Mouse (Mus musculus) erythroid progenitor cell, adult 5-6 weeks (primary cell): ENCODE results near the gene Hspbp1. TPM values are rescaled to one million over a fixed set of nuclear protein-coding genes. Genes with fewer than 3 reads are reported as not detected.
A peak's percentile ranks its signal among the peaks of the same experiment; 100 is the strongest.

Source experiments
- ATAC-seq: replicated peaks from 2 replicates; pipeline ENCODE4 v1.8.0; 2016; ENCODE audit warnings: moderate number of reproducible peaks, mild to moderate bottlenecking, moderate TSS enrichment, inconsistent platforms; ENCODE audit not compliant: poor library complexity, low FRiP score, severe bottlenecking
- total RNA-seq, 2 experiments: library from RNA; stranded (forward) in 1 of 2; stranded (reverse) in 1 of 2; fragments of 150-400 nt in 1 of 2; fragments of 186-747, 209-891 nt in 1 of 2; gene quantifications; 2 replicates each; pipeline versions ENCODE4 v1.2.3 to v1.2.4; 2015 to 2017; ENCODE audit warnings: low replicate concordance in 2 of 2

Gene Hspbp1
- total RNA-seq, 2 experiments from 2014 or later: 2.8 to 32.3 TPM

DNA sequence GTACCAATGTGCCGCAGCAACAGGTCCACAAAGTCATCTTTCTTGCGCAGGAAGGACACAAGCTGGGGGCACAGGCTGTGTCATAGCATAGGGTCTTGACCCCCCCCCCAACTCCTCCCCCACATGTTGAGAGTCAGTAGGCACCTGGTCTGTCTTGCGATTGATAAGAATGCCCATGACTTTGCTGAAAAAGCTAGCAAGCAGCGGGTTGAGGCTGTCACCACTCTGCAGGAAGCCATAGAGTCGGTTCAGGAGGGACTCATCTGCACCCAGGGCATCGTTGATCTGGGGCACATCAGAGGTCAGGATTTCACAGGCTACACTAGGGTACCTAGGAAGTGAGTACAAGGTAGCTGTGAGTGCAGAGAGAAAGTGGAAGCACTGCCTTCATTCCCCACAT is 41.6 kb downstream of the Hspbp1 start:
- no peak for ATAC-seq

DNA sequence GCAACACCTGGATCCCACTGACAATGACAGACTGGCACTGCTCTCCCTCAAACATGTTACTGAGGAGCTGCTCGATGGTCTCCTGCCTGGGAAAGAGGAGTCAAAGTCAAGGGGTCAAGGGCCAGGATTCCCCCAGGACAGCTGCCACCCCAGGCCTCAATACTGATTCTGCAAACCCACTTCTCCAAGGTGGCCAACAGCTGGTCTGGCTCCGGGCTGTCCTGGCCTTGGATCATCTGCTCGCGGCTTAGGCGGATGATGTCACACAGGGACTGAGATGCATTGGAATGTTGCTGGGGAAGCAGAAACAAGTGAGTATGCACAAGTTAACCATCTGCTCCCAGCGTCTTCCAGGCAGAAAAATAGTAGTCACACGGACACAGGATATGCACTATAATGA is 42.9 kb downstream of the Hspbp1 start:
- ATAC-seq: no peak

DNA sequence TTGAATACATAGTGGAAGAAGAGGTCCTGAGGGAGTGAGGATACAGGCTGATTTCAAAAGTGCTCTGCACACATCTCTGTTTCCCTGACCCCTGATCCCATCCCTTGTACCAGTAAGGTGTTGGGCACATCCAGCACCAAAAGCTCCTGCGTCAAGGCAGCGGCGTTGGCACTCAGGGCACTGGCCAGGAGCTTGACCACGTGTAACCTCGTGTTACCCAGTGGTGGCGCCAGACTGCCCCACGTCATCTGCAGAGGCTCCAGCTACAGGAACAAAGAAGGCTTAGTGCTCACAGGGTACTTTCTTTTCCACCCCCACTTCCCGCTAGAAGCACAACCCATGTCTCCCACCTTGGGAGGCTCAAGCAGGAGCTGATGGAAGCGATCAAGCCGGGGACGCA is 43.7 kb downstream of the Hspbp1 start:
- ATAC-seq: no peak

DNA sequence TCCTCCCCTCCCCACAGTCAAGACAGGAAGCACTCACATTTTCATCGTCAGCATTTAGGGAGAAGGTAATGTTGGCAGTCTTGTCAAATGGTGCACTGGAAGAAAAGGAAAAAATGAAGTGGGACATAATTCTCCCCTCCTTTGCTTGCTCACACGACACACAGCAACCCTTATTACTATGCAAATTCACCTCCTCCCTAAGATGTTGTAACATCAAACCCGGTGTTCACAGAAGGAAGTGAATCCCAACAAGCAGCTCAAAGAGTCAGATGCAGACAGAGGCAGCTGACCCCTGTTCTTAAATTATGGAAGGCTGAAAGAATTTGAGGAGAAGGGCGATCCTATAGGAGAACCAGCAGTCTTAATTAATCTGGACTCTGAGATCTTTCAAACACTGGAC is 48.7 kb downstream of the Hspbp1 start:
- ATAC-seq: no peak

DNA sequence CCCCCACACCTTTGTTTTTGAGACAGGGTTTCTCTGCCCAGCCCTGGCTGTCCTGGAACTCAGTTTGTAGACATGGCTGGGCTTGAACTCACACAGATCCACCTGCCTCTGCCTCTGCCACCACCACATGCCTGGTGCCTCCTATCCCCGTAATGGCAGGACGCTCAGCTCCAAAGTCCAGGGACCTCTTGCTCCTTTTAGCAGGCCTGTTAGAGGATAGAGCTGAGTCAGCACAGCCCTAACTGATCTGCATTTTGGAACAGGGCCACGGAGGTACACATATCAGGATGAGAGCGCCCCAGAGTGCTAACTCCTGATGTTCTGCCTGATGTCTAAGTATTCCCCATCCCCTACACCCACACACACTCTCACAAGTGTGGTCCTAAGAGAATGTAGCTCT is 53.8 kb downstream of the Hspbp1 start, which contains the start of gene Tmem86b:
TSS of gene Tmem86b (minus strand) at position 392 of the 400 bp plus-strand sequence.
- ATAC-seq: peak; percentile 76

DNA sequence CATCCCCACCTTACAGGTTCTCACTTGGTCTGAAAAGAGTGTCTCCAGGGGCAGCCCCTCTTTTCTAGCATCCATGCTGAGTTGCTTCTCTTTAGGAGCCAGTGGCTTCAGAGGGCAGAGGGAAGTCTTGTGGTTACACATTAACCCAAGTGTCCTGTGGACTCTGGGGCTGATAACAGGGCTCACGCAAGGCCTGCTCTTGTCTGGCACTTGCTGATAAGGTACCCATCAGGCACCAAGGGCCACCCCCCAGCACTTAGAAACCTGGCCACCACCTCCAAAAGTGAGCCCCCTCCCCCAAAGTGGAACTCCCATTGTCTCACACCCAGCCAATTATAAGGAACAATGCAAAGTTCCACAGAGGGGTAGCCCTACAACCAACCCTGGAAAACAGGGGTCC is 54.7 kb downstream of the Hspbp1 start:
- peak; percentile 91 for ATAC-seq

DNA sequence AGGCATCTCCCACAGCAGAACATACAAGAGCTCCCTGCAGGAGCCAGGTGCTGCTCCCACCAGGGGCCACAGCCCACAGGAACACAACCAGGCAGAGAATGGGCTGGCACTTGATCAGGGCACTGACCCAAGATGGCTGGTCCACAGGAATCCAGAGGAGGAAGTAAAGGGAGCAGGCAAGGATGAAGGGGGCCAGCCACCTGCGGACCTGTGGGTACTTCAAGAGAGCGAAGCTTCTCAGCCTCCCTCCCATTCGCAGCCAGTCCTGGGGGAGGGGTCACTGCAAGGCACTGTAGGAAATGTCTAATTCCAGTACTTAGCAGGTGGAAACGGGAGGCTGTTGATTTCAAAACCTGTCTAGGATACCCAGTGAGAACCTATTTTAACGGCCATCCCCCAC is 55.3 kb downstream of the Hspbp1 start:
- ATAC-seq: peak; percentile 20

DNA sequence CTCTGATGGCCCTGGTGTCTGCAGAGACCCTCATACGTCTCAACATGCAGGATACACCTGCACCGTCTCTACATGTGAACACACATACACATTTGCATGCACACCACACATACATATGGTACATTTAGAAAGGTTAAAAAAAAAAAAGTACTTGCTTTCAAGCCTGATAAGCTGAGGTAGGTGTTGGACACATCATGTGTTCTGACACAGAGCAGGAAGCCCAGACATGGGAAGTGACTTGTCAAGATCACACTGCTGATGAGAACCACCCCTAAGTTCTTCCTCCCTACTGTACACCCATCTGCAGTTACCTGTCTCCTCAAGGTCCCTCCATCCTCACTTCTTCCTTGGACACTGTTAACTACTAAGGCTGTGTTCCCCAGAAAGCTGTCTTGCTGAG is 58.9 kb downstream of the Hspbp1 start:
- ATAC-seq: no peak

DNA sequence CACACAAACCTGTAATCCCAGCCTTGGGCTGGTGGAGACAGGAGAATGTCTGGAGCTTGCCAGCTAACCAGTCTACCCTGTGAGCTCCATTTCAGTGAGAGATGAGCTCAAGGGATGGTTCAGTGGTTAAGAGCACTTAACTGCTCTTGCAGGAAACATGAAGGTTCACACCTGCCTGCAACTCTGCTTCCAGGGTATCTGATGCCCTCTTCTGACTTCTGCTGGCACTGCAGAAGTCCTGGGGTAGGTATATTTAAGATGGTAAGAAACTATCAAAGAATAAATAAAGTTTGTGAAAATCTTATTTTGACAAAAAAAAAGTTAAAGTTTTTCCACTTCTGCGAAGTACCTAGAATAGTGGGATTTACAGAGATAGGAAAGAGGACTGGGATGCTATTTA is 60.5 kb downstream of the Hspbp1 start:
- ATAC-seq: no peak

DNA sequence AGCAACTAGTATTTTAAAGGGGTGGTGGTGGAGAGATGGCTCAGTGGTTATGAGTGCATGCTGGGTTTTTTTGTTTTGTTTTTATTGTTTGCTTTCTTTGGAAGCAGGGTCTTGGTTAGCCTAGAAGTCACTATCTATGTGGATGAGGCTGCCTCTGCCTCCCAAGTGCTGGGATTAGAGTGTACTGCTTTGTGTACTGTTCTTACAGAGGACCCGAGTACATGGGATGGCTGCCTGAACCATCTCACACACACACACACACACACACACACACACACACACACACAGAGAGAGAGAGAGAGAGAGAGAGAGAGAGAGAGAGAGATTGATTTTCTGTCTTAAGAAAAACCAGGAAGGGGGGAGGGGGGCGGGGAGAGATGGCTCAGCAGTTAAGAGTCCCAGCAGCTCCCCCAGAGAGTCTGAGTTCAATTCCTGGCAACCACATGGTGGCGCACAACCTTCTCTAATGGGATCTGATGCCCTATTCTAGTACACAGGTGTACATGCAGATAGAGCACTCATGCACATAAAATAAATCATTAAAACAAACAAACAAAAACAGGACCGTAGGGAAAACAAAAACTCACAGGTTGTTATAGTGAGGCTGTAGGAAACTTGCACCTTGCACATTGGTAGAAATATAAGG is 61.2 kb downstream of the Hspbp1 start:
- ATAC-seq: peak; percentile 46; the same call in 1 of the 2 replicates

DNA sequence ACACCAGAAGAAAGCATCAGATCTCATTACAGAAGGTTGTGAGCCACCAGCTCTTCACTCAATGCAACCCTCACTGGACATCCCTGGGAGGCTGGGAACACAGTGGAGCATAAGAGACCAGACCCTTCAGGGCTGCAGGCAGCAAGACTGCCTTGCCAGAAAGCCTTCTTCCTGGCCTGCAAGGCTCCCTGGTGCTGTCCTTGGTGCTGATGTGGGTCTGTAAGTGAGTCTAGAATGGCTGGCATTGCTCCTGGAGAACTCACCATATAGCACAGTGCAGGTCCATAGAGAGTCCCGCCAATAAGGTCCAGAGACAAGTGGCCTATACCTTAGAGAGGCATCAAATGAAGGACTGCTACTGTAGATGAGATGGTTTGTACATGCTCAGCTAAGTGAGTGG is 64.9 kb downstream of the Hspbp1 start:
- ATAC-seq: peak; percentile 54; the same call in 1 of the 2 replicates

DNA sequence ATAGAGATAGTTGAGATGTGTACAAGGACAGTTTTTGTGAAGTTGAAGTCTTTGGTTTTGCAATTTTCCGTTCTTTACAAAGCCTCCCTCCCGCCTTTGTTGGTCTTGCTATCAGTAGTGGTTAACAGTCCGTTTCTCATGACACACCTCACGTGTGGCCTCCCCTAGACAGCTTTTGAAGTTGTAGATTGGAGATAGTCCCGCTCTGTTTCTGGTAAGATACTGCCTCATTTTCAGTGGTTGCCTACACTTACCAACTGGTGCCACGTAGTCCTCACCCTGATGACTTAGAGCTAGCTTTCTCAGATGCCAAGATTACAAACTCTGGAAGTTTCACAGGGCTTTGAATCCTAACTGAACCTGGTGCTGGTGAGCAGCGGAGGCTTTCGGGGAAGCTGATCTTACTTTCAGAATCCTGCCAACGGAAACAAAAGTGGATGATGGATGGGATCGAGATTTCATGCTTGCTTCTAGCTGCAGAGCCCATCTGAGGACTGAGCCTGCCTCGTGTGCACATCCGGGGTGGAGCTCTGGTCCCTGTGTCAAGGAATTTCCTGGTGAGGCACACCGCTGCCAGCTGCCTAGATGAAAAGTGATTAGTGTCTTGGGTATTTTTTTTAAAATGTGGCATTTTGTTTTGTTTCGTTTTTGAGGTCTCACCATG is 71.0 kb downstream of the Hspbp1 start:
- peak; percentile 75 for ATAC-seq

DNA sequence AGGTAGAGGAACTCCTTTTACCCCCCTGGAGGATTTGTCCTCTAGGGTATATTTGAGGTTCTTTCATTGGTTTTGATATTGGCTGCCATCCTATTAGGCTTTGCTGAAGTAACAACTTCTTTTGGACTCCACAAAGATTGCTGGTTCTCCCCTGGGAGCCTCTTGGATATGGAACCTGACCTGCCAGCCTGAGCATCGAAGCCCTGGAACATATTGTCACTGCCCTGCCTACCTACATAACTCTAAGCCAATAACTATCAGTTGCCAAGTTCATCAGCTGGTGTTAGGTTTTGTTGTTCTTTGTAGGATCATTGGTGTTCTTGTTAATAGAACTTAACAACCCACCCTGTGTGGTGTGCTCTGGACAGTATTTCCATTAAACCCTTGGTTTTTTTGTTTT is 71.9 kb downstream of the Hspbp1 start:
- no peak for ATAC-seq

DNA sequence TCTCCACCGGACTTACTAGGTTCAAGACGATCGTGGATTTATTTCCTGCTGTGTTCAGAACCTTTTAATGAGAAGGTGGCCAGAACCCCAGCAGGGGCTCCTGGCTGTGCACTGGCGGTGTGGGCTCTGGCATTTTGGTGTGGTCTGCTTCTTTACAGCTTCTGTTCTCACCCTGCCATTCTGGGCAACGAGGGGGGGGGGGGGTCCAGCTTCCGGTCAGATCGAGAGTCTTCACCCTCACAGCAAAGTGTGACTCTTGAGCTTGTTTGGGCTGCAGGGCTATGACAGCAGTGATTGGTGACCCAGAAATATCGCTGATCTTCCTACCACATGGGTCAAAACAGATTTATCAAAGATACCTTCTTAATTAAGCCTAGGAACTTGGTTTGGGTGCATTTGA is 72.5 kb downstream of the Hspbp1 start:
- ATAC-seq: no peak

DNA sequence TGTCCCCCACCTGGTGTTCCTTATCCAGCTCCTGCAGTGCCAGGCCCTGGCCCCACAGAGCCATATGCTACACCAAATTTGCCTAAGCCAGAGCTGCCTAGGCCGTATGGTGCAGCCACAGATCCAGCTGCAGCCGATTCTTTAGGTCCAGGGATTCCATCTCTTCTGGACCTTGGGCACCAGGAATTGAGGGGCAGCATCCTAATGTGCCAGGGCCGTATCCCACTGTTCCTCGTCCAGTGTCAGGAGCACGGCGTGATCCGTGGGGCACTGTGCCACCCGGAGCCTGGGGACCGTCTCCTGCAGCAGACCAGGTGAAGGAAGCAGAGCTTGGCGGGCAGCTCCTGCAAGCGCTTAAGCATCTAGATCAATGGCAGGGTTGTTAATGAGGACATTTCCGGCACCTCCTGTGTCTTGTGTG is 72.9 kb downstream of the Hspbp1 start:
- no peak for ATAC-seq

DNA sequence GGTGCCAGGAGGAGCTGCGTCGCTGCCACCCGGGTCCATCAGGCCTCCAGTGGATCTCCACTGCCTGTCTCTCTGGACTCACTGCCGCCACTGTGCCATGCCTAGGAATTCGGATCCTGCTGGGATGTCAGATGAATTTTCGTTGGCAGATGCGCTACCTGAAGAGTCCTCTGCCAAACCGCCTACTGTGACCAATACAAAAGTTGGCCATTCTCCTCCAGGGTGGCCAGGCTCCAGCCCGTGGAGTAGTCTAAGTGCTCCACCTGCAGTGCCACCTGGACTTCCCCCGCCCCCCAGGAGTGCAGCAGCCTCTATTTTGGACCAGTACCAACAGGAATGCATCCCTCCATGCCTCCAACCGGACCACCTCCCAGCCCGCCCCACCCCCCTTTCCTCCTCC is 73.4 kb downstream of the Hspbp1 start:
- ATAC-seq: no peak

Other genes starting within 250 kb of the Hspbp1 start
- 0.72 and 1.3 TPM in 2 replicates for gene Rdh13, start 239.4 kb downstream of the Hspbp1 start, total RNA-seq (2015; ENCODE audit: low replicate concordance)
- gene Rdh13, start 239.4 kb downstream of the Hspbp1 start, total RNA-seq (2017; ENCODE audit: low replicate concordance): 0.45 and 1.5 TPM in 2 replicates
- gene Eps8l1, start 224.4 kb downstream of the Hspbp1 start, total RNA-seq (2015; ENCODE audit: low replicate concordance): 2.9 and 6.1 TPM in 2 replicates
- gene Eps8l1, start 224.4 kb downstream of the Hspbp1 start, total RNA-seq (2017; ENCODE audit: low replicate concordance): 6.2 and 11.2 TPM in 2 replicates
- 73.9 and 133 TPM in 2 replicates for gene Ppp1r12c, start 183.4 kb downstream of the Hspbp1 start, total RNA-seq (2015; ENCODE audit: low replicate concordance)
- 123 and 130 TPM in 2 replicates for gene Ppp1r12c, start 183.4 kb downstream of the Hspbp1 start, total RNA-seq (2017; ENCODE audit: low replicate concordance)
- 1.4 TPM in 1 of 2 replicates, not detected in the other for gene Tnnt1, start 168.7 kb downstream of the Hspbp1 start, total RNA-seq (2015; ENCODE audit: low replicate concordance)
- 3.9 TPM in 1 of 2 replicates, not detected in the other for gene Tnnt1, start 168.7 kb downstream of the Hspbp1 start, total RNA-seq (2017; ENCODE audit: low replicate concordance)
- not detected in 2 replicates for gene Tnni3, start 160.8 kb downstream of the Hspbp1 start, total RNA-seq (2015; ENCODE audit: low replicate concordance)
- gene Tnni3, start 160.8 kb downstream of the Hspbp1 start, total RNA-seq (2017; ENCODE audit: low replicate concordance): not detected in 2 replicates
- not detected in 2 replicates for gene Dnaaf3, start 152.6 kb downstream of the Hspbp1 start, total RNA-seq (2015; ENCODE audit: low replicate concordance)
- 0.64 TPM in 1 of 2 replicates, not detected in the other for gene Dnaaf3, start 152.6 kb downstream of the Hspbp1 start, total RNA-seq (2017; ENCODE audit: low replicate concordance)
- not detected in 2 replicates for gene Syt5, start 137.5 kb downstream of the Hspbp1 start, total RNA-seq (2015; ENCODE audit: low replicate concordance)
- not detected in 2 replicates for gene Syt5, start 137.5 kb downstream of the Hspbp1 start, total RNA-seq (2017; ENCODE audit: low replicate concordance)
- not detected in 2 replicates for gene Ptprh, start 81.0 kb downstream of the Hspbp1 start, total RNA-seq (2015; ENCODE audit: low replicate concordance)
- not detected in 2 replicates for gene Ptprh, start 81.0 kb downstream of the Hspbp1 start, total RNA-seq (2017; ENCODE audit: low replicate concordance)
- gene Tmem86b, start 53.6 kb downstream of the Hspbp1 start, total RNA-seq (2015; ENCODE audit: low replicate concordance): 72.1 and 91.0 TPM in 2 replicates
- gene Tmem86b, start 53.6 kb downstream of the Hspbp1 start, total RNA-seq (2017; ENCODE audit: low replicate concordance): 37.6 and 45.8 TPM in 2 replicates
- gene Ppp6r1, start 26.0 kb downstream of the Hspbp1 start, total RNA-seq (2015; ENCODE audit: low replicate concordance): 62.0 and 84.3 TPM in 2 replicates
- gene Ppp6r1, start 26.0 kb downstream of the Hspbp1 start, total RNA-seq (2017; ENCODE audit: low replicate concordance): 73.6 and 85.1 TPM in 2 replicates
- not detected in 2 replicates for gene Brsk1, start 5.5 kb upstream of the Hspbp1 start, total RNA-seq (2015; ENCODE audit: low replicate concordance)
- gene Brsk1, start 5.5 kb upstream of the Hspbp1 start, total RNA-seq (2017; ENCODE audit: low replicate concordance): not detected in 2 replicates
- 1.4 TPM in 1 of 2 replicates, not detected in the other for gene Tmem150b, start 40.2 kb upstream of the Hspbp1 start, total RNA-seq (2015; ENCODE audit: low replicate concordance)
- 0.68 TPM in 1 of 2 replicates, not detected in the other for gene Tmem150b, start 40.2 kb upstream of the Hspbp1 start, total RNA-seq (2017; ENCODE audit: low replicate concordance)
- gene Kmt5c, start 55.0 kb upstream of the Hspbp1 start, total RNA-seq (2015; ENCODE audit: low replicate concordance): 24.9 and 33.1 TPM in 2 replicates
- 59.4 and 64.2 TPM in 2 replicates for gene Kmt5c, start 55.0 kb upstream of the Hspbp1 start, total RNA-seq (2017; ENCODE audit: low replicate concordance)
- gene Cox6b2, start 68.0 kb upstream of the Hspbp1 start, total RNA-seq (2015; ENCODE audit: low replicate concordance): 54.1 and 81.8 TPM in 2 replicates
- gene Cox6b2, start 68.0 kb upstream of the Hspbp1 start, total RNA-seq (2017; ENCODE audit: low replicate concordance): 49.8 and 94.9 TPM in 2 replicates
- gene Fam71e2, start 86.2 kb upstream of the Hspbp1 start, total RNA-seq (2015; ENCODE audit: low replicate concordance): not detected in 2 replicates
- gene Fam71e2, start 86.2 kb upstream of the Hspbp1 start, total RNA-seq (2017; ENCODE audit: low replicate concordance): not detected in 2 replicates
- not detected in 2 replicates for gene Il11, start 97.8 kb upstream of the Hspbp1 start, total RNA-seq (2015; ENCODE audit: low replicate concordance)
- gene Il11, start 97.8 kb upstream of the Hspbp1 start, total RNA-seq (2017; ENCODE audit: low replicate concordance): not detected in 2 replicates
- not detected in 2 replicates for gene Tmem190, start 97.9 kb upstream of the Hspbp1 start, total RNA-seq (2015; ENCODE audit: low replicate concordance)
- gene Tmem190, start 97.9 kb upstream of the Hspbp1 start, total RNA-seq (2017; ENCODE audit: low replicate concordance): not detected in 2 replicates
- gene Tmem238, start 104.6 kb upstream of the Hspbp1 start, total RNA-seq (2015; ENCODE audit: low replicate concordance): 2.9 TPM in 1 of 2 replicates, not detected in the other
- 0.90 and 0.98 TPM in 2 replicates for gene Tmem238, start 104.6 kb upstream of the Hspbp1 start, total RNA-seq (2017; ENCODE audit: low replicate concordance)
- 603 and 642 TPM in 2 replicates for gene Rpl28, start 107.8 kb upstream of the Hspbp1 start, total RNA-seq (2015; ENCODE audit: low replicate concordance)
- gene Rpl28, start 107.8 kb upstream of the Hspbp1 start, total RNA-seq (2017; ENCODE audit: low replicate concordance): 83.6 and 269 TPM in 2 replicates
- 686 and 831 TPM in 2 replicates for gene Ube2s, start 127.5 kb upstream of the Hspbp1 start, total RNA-seq (2015; ENCODE audit: low replicate concordance)
- gene Ube2s, start 127.5 kb upstream of the Hspbp1 start, total RNA-seq (2017; ENCODE audit: low replicate concordance): 310 and 437 TPM in 2 replicates
- gene Shisa7, start 159.6 kb upstream of the Hspbp1 start, total RNA-seq (2015; ENCODE audit: low replicate concordance): not detected in 2 replicates
- not detected in 2 replicates for gene Shisa7, start 159.6 kb upstream of the Hspbp1 start, total RNA-seq (2017; ENCODE audit: low replicate concordance)
- not detected in 2 replicates for gene Isoc2b, start 185.2 kb upstream of the Hspbp1 start, total RNA-seq (2015; ENCODE audit: low replicate concordance)
- 1.5 TPM in 1 of 2 replicates, not detected in the other for gene Isoc2b, start 185.2 kb upstream of the Hspbp1 start, total RNA-seq (2017; ENCODE audit: low replicate concordance)
- 2.2 TPM in 1 of 2 replicates, not detected in the other for gene Isoc2a, start 192.1 kb upstream of the Hspbp1 start, total RNA-seq (2015; ENCODE audit: low replicate concordance)
- 0.26 and 1.8 TPM in 2 replicates for gene Isoc2a, start 192.1 kb upstream of the Hspbp1 start, total RNA-seq (2017; ENCODE audit: low replicate concordance)
- not detected in 2 replicates for gene Gm36210, start 221.4 kb upstream of the Hspbp1 start, total RNA-seq (2015; ENCODE audit: low replicate concordance)
- not detected in 2 replicates for gene Gm36210, start 221.4 kb upstream of the Hspbp1 start, total RNA-seq (2017; ENCODE audit: low replicate concordance)
- gene Zfp628, start 230.1 kb upstream of the Hspbp1 start, total RNA-seq (2015; ENCODE audit: low replicate concordance): 7.1 and 8.6 TPM in 2 replicates
- gene Zfp628, start 230.1 kb upstream of the Hspbp1 start, total RNA-seq (2017; ENCODE audit: low replicate concordance): 4.6 and 11.6 TPM in 2 replicates
- gene Nat14, start 237.0 kb upstream of the Hspbp1 start, total RNA-seq (2015; ENCODE audit: low replicate concordance): 2.9 TPM in 1 of 2 replicates, not detected in the other
- gene Nat14, start 237.0 kb upstream of the Hspbp1 start, total RNA-seq (2017; ENCODE audit: low replicate concordance): 0.64 and 4.4 TPM in 2 replicates
- gene Ssc5d, start 240.7 kb upstream of the Hspbp1 start, total RNA-seq (2015; ENCODE audit: low replicate concordance): not detected in 2 replicates
- gene Ssc5d, start 240.7 kb upstream of the Hspbp1 start, total RNA-seq (2017; ENCODE audit: low replicate concordance): not detected in 2 replicates